Mouse (Mus musculus): ENCODE results near the gene Cd300lf. TPM values are rescaled to one million over a fixed set of nuclear protein-coding genes. Genes with fewer than 3 reads are reported as not detected.

Gene Cd300lf
- polyA plus RNA-seq (2012), result 0.47 and 1.1 TPM in 2 replicates

GRCm38 (mm10) chr11:115133800-115134199 lies at the start of gene Cd300lf:
Gene Cd300lf, minus strand, starts transcription at chr11:115133992.

DNA sequence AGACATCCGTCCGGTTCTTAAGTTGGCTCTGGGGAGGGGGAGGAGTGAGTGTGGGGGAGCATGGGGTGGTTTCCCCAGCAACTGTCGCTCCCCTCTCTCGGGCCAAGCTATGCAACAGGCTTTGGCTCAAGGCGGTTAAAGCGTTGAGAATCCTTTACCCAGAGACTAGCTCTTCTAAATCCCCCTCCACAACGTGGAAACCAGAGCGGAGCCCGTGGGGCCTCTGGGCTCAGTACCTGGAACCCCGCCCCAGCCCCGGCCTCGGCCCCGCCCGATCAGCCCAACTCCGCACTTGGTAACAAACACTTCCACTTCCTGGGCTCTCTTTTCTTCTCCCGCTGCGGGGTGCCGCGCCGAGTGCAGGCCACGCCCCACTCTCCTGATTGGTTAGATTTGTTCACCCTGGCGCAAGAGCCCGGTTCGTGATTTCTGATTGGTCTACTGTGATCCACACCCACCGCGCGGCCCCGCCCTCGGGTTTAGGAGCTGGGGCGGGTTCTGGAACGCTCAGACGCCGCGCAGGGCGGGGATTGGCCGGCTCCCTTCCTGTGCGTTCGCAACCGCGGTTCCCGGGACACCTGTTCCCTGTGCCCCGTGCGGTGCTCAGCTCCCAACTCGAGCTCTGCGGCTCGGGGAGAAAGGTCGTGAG lies 29.2 kb upstream of the Cd300lf start, which contains the start of gene Slc9a3r1:
Slc9a3r1 (plus strand) TSS at position 510 of the 649 bp plus-strand sequence.

DNA sequence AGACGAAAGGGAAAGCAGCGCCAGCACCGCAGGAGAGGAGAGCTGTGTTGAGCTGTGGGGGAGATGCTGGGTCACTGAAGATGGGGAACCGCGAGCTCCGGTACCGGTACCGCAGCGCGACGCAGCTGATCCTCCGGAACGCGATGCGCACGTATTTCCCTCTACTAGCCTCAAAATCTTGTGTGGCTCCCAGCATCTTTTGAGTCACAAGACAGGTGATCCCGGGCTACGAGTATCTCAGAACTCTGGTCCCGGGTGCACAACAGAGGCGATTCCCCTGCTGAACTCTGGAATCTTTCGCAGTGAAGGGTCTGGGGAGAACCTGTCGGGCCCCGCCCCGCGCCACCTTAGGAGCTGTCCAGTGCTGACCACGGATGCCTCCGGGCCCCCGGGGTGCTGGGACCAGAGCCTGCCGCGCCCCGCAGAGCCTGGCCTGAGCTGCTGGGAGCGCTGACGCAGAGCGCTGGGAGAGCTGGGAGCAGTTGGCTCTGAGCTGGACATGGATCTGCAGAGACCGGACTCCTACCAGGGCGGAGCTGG lies 42.4 kb downstream of the Cd300lf start, which contains the start of gene Rab37:
Rab37 (plus strand) TSS at position 70 of the 540 bp plus-strand sequence.

Other genes starting within 250 kb of the Cd300lf start
- gene Cd300a, start 244.0 kb downstream of the Cd300lf start, polyA plus RNA-seq (2012), result 1.4 and 1.7 TPM in 2 replicates
- gene Cd300lb, start 199.6 kb downstream of the Cd300lf start, polyA plus RNA-seq (2012), result 2.9 and 5.9 TPM in 2 replicates
- 0.15 and 0.78 TPM in 2 replicates for gene Cd300c, start 164.8 kb downstream of the Cd300lf start, polyA plus RNA-seq (2012)
- gene Cd300ld, start 144.1 kb downstream of the Cd300lf start, polyA plus RNA-seq (2012), result 0.04 TPM in 1 of 2 replicates, not detected in the other
- 0.31 TPM in 1 of 2 replicates, not detected in the other for gene Cd300c2, start 132.1 kb downstream of the Cd300lf start, polyA plus RNA-seq (2012)
- gene Cd300ld2, start 117.8 kb downstream of the Cd300lf start, polyA plus RNA-seq (2012), result not detected in 2 replicates
- not detected in 2 replicates for gene Cd300ld4, start 107.0 kb downstream of the Cd300lf start, polyA plus RNA-seq (2012)
- gene Cd300ld5, start 96.2 kb downstream of the Cd300lf start, polyA plus RNA-seq (2012), result not detected in 2 replicates
- not detected in 2 replicates for gene Cd300ld3, start 85.6 kb downstream of the Cd300lf start, polyA plus RNA-seq (2012)
- gene Cd300e, start 71.8 kb downstream of the Cd300lf start, polyA plus RNA-seq (2012), result 0.05 TPM in 1 of 2 replicates, not detected in the other
- 15.3 and 26.5 TPM in 2 replicates for gene Rab37, start 42.6 kb downstream of the Cd300lf start, polyA plus RNA-seq (2012)
- 221 and 253 TPM in 2 replicates for gene Slc9a3r1, start 29.3 kb upstream of the Cd300lf start, polyA plus RNA-seq (2012)
- 22.5 and 25.3 TPM in 2 replicates for gene Tmem104, start 53.5 kb upstream of the Cd300lf start, polyA plus RNA-seq (2012)
- 11.7 and 12.6 TPM in 2 replicates for gene Nat9, start 53.9 kb upstream of the Cd300lf start, polyA plus RNA-seq (2012)
- gene Grin2c, start 133.3 kb upstream of the Cd300lf start, polyA plus RNA-seq (2012), result 0.05 TPM in 2 replicates
- 47.2 and 51.6 TPM in 2 replicates for gene Fdxr, start 143.1 kb upstream of the Cd300lf start, polyA plus RNA-seq (2012)
- gene Fads6, start 163.7 kb upstream of the Cd300lf start, polyA plus RNA-seq (2012), result 1.3 and 1.5 TPM in 2 replicates
- not detected in 2 replicates for gene Otop2, start 173.2 kb upstream of the Cd300lf start, polyA plus RNA-seq (2012)
- not detected in 2 replicates for gene Ush1g, start 188.0 kb upstream of the Cd300lf start, polyA plus RNA-seq (2012)
- gene Otop3, start 200.7 kb upstream of the Cd300lf start, polyA plus RNA-seq (2012), result 0.07 TPM in 1 of 2 replicates, not detected in the other
- 0.90 and 0.91 TPM in 2 replicates for gene Hid1, start 233.8 kb upstream of the Cd300lf start, polyA plus RNA-seq (2012)
- gene Cdr2l, start 247.9 kb upstream of the Cd300lf start, polyA plus RNA-seq (2012), result 0.11 and 0.26 TPM in 2 replicates